Mouse (Mus musculus): ENCODE results near the gene Btrc. TPM values are rescaled to one million over a fixed set of nuclear protein-coding genes. Genes with fewer than 3 reads are reported as not detected.
"Not testable (repeated sequence)": the region's sequence is repeated elsewhere in the genome, so short reads cannot be mapped to it uniquely, and the experiment has no call there.

The Btrc gene
- polyA plus RNA-seq, 2 experiments: 27.6 to 40.3 TPM

DNA sequence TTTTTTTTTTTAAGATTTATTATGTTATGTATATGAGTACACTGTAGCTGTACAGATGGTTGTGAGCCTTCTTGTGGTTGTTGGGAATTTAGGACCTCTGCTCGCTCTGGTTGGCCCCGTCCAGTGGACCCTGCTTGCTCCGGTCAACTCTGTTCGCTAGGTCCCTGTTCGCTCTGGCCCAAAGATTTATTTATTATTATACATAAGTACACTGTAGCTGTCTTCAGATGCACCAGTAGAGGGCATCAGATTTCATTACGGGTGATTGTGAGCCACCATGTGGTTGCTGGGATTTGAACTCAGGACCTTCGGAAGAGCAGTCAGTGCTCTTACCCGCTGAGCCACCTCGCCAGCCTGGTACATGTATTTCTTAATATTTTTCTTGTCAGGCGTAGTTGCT is 21.3 kb downstream of the Btrc start:
- H3K27ac ChIP-seq; DNase-seq (ENCODE audit: low read depth in 3 of 3, low spot score in 3 of 3); ATAC-seq (ENCODE audit: insufficient read depth); H3K9ac ChIP-seq (replicated peaks); H3K9me3 ChIP-seq (ENCODE audit: control insufficient read depth, low read length); H3K4me3 ChIP-seq (ENCODE audit: insufficient read depth in 1 of 2, low read depth in 2 of 2, low read length in 2 of 2); H3K4me2 ChIP-seq (ENCODE audit: low read depth); H3K27me3 ChIP-seq (ENCODE audit: control insufficient read depth, insufficient read depth, low read length); H3K36me3 ChIP-seq (replicated peaks; ENCODE audit: control insufficient read depth, insufficient read depth, low read depth); H3K4me1 ChIP-seq (replicated peaks; ENCODE audit: control insufficient read depth in 2 of 2, insufficient read depth in 2 of 2, low read length in 1 of 2): not testable (repeated sequence)
- peak; percentile 23; the same call in 1 of the 2 replicates for TF ChIP-seq CTCF (IDR thresholded peaks at IDR 0.05; ENCODE audit: low read depth)
- 84% methylated on average over 10 of the region's 10 CpGs for WGBS (ENCODE audit: insufficient replicate concordance)

DNA sequence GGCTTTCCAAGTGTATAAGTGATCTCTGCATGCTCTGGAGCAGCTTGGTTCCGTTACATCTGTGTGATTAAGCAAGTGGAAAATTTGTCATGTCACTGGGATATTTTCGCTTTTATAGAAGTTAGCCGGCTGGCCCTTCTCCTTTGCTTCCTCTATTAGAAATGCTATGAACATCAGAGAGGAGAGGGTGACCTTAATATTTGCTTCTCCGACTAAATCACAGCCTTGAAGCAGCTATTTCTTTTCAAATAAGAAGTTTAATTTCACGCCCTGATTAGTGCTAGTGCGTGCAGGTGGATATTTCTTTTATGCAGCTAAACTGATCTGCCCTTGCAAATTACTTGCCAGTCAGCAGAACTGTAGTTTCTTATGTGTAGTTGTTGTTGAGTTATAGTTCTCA is 25.0 kb downstream of the Btrc start:
- H3K9ac ChIP-seq (replicated peaks): no peak overlapping the region
- H3K4me2 ChIP-seq (ENCODE audit: low read depth): no peak overlapping the region
- H3K4me3 ChIP-seq (ENCODE audit: insufficient read depth in 1 of 2, low read depth in 2 of 2, low read length in 2 of 2): no peak overlapping the region
- no peak overlapping the region for H3K27ac ChIP-seq
- ATAC-seq (ENCODE audit: insufficient read depth) (no peak), DNase-seq (ENCODE audit: low read depth in 3 of 3, low spot score in 3 of 3) (no peak)
- no peak for TF ChIP-seq CTCF (IDR thresholded peaks at IDR 0.05; ENCODE audit: low read depth)
- no peak for TF ChIP-seq EP300 (IDR thresholded peaks at IDR 0.05; ENCODE audit: low read depth)
- WGBS (ENCODE audit: insufficient replicate concordance): 76% methylated on average over 6 of the region's 6 CpGs
- no peaks in the 10 kb centered on the region for H3K27me3 ChIP-seq (ENCODE audit: control insufficient read depth, insufficient read depth, low read length)
- H3K36me3 ChIP-seq (replicated peaks; ENCODE audit: control insufficient read depth, insufficient read depth, low read depth): peaks cover 2% of the 10 kb centered on the region; the same call in 1 of the 2 replicates
- no peaks in the 10 kb centered on the region for H3K4me1 ChIP-seq (replicated peaks; ENCODE audit: control insufficient read depth in 2 of 2, insufficient read depth in 2 of 2, low read length in 1 of 2)
- no peaks in the 10 kb centered on the region for H3K9me3 ChIP-seq (ENCODE audit: control insufficient read depth, low read length)

DNA sequence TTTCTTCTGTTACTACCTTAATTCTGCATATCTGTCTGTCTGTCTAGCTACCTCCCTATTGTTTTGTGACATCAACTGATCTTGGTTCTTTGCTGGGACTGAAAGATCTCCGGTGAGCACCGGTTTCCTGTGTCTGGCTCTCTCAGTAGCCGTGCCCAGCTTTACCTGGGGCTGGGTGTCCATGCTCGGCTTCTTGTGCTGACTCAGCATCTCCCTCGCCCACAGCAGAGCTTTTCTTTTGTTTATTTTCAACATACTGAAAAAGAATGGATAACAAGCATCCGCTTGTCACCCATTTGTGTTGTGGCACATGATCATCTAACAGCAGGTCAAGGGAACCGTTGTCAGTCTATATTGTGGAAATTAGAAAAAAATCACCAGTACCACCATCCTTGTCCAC is 30.5 kb downstream of the Btrc start:
- TF ChIP-seq CTCF (IDR thresholded peaks at IDR 0.05; ENCODE audit: low read depth) (no peak), EP300 (IDR thresholded peaks at IDR 0.05; ENCODE audit: low read depth) (no peak)
- Histone ChIP-seq H3K9me3 (ENCODE audit: control insufficient read depth, low read length) (no peaks in the 10 kb centered on the region), H3K36me3 (replicated peaks; ENCODE audit: control insufficient read depth, insufficient read depth, low read depth) (no peaks in the 10 kb centered on the region), H3K4me2 (ENCODE audit: low read depth) (no peak overlapping the region), H3K4me3 (ENCODE audit: insufficient read depth in 1 of 2, low read depth in 2 of 2, low read length in 2 of 2) (no peak overlapping the region), H3K27me3 (ENCODE audit: control insufficient read depth, insufficient read depth, low read length) (no peaks in the 10 kb centered on the region), H3K9ac (replicated peaks) (no peak overlapping the region), H3K4me1 (replicated peaks; ENCODE audit: control insufficient read depth in 2 of 2, insufficient read depth in 2 of 2, low read length in 1 of 2) (no peaks in the 10 kb centered on the region), H3K27ac (no peak overlapping the region)
- DNase-seq (ENCODE audit: low read depth in 3 of 3, low spot score in 3 of 3) (no peak), ATAC-seq (ENCODE audit: insufficient read depth) (no peak)
- WGBS (ENCODE audit: insufficient replicate concordance): 73% methylated on average over 7 of the region's 7 CpGs

DNA sequence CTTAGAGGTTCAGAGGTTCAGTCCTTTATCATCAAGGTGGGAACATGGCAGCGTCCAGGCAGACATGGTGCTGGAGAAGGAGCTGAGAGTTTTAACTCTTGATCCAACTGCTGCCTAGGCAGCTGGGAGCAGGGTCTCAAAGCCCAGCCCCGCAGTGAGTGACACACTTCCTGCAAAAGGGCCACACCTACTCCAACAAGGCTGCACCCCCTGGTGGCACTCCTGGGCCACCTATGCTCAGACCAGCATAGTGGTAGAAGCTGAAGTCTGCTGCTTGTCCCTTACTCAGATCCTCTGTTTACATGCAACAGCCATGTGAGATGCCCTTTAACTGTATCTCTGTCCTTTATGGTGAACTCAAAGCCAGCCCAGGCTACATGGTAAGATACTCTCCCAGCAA is 47.5 kb downstream of the Btrc start:
- no peak overlapping the region for H3K27ac ChIP-seq
- no peak overlapping the region for H3K4me2 ChIP-seq (ENCODE audit: low read depth)
- H3K36me3 ChIP-seq (replicated peaks; ENCODE audit: control insufficient read depth, insufficient read depth, low read depth): no peaks in the 10 kb centered on the region
- TF ChIP-seq CTCF (IDR thresholded peaks at IDR 0.05; ENCODE audit: low read depth): peak; percentile 59
- TF ChIP-seq EP300 (IDR thresholded peaks at IDR 0.05; ENCODE audit: low read depth): no peak
- H3K27me3 ChIP-seq (ENCODE audit: control insufficient read depth, insufficient read depth, low read length): no peaks in the 10 kb centered on the region
- no peak for ATAC-seq (ENCODE audit: insufficient read depth)
- 36% methylated on average over 2 of the region's 2 CpGs for WGBS (ENCODE audit: insufficient replicate concordance)
- no peaks in the 10 kb centered on the region for H3K4me1 ChIP-seq (replicated peaks; ENCODE audit: control insufficient read depth in 2 of 2, insufficient read depth in 2 of 2, low read length in 1 of 2)
- no peaks in the 10 kb centered on the region for H3K9me3 ChIP-seq (ENCODE audit: control insufficient read depth, low read length)
- no peak for DNase-seq (ENCODE audit: low read depth in 3 of 3, low spot score in 3 of 3)
- H3K9ac ChIP-seq (replicated peaks): no peak overlapping the region
- no peak overlapping the region for H3K4me3 ChIP-seq (ENCODE audit: insufficient read depth in 1 of 2, low read depth in 2 of 2, low read length in 2 of 2)

DNA sequence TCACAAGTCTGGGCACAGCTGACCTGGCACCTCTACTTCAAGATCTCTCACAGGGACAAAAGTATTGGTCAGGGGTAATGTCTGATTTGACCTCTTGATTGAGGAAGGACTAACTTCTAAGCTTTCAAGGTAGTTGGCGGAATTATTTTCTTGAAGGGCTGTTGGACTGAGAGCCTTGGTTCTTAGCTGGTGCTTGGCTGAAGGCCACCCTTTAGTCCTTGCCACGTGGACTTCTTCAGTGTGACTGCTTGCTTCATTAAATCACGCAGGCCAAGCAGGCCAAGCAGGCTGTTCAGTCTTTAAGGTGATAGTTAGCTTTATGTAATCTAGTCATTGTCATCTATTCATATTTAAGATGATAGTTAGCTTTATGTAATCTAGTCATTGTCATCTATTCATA is 49.2 kb downstream of the Btrc start:
- no peaks in the 10 kb centered on the region for H3K27me3 ChIP-seq (ENCODE audit: control insufficient read depth, insufficient read depth, low read length)
- no peaks in the 10 kb centered on the region for H3K36me3 ChIP-seq (replicated peaks; ENCODE audit: control insufficient read depth, insufficient read depth, low read depth)
- ATAC-seq (ENCODE audit: insufficient read depth) (no peak), DNase-seq (ENCODE audit: low read depth in 3 of 3, low spot score in 3 of 3) (no peak)
- TF ChIP-seq EP300 (IDR thresholded peaks at IDR 0.05; ENCODE audit: low read depth) (no peak), CTCF (IDR thresholded peaks at IDR 0.05; ENCODE audit: low read depth) (no peak)
- H3K4me2 ChIP-seq (ENCODE audit: low read depth): no peak overlapping the region
- no peak overlapping the region for H3K4me3 ChIP-seq (ENCODE audit: insufficient read depth in 1 of 2, low read depth in 2 of 2, low read length in 2 of 2)
- H3K9me3 ChIP-seq (ENCODE audit: control insufficient read depth, low read length): no peaks in the 10 kb centered on the region
- no peak overlapping the region for H3K9ac ChIP-seq (replicated peaks)
- H3K4me1 ChIP-seq (replicated peaks; ENCODE audit: control insufficient read depth in 2 of 2, insufficient read depth in 2 of 2, low read length in 1 of 2): no peaks in the 10 kb centered on the region
- H3K27ac ChIP-seq: no peak overlapping the region
- 69% methylated on average over 3 of the region's 3 CpGs for WGBS (ENCODE audit: insufficient replicate concordance)

Data from liver, embryonic 14.5 days (tissue).